Mouse (Mus musculus) ES-Bruce4 (cell line): Measurements from ENCODE around the gene Zfp970.
"Not testable (repeated sequence)": the region's sequence is repeated elsewhere in the genome, so short reads cannot be mapped to it uniquely, and the experiment has no call there.

Experiments
- CTCF ChIP-seq: IDR thresholded peaks from one replicate; pipeline ENCODE4 v1.8.1; 2011; ENCODE audit warnings: low read depth, low read length
- EP300 ChIP-seq: IDR thresholded peaks from 2 replicates; pipeline ENCODE4 v1.6.1; 2011; ENCODE audit warnings: low read depth, low read length; ENCODE audit not compliant: insufficient read depth
- POLR2A ChIP-seq: IDR thresholded peaks from one replicate; pipeline ENCODE4 v1.8.1; 2011; ENCODE audit warnings: low read length; ENCODE audit not compliant: insufficient read depth

GRCm38 (mm10) chr2:177523674-177524073 is 59.1 kb downstream of the Zfp970 start:
- not testable (repeated sequence) for TF ChIP-seq CTCF, POLR2A, EP300
